Mouse (Mus musculus) left cerebral cortex, postnatal 25 days (tissue): ENCODE data around the gene Qsox2. TPM values are rescaled to one million over a fixed set of nuclear protein-coding genes. Genes with fewer than 3 reads are reported as not detected.

Experiments used
- DNase-seq, 2 experiments: peaks; one replicate each; pipeline ENCODE4 v3.0.0; 2022; ENCODE audit warnings: low spot score in 2 of 2, mixed read lengths in 1 of 2
- intact Hi-C: fragments of 180-260 bp; cut with DNase I; formaldehyde crosslinking; loops from one replicate; pipeline ENCODE4 v1.15.1; 2025
- total RNA-seq, 2 experiments: library from RNA; stranded (reverse); gene quantifications; 2 replicates each; pipeline ENCODE4 v1.2.3; 2021

Qsox2 gene
- total RNA-seq = 10 to 100 TPM; 23.0 to 23.5 TPM

DNA sequence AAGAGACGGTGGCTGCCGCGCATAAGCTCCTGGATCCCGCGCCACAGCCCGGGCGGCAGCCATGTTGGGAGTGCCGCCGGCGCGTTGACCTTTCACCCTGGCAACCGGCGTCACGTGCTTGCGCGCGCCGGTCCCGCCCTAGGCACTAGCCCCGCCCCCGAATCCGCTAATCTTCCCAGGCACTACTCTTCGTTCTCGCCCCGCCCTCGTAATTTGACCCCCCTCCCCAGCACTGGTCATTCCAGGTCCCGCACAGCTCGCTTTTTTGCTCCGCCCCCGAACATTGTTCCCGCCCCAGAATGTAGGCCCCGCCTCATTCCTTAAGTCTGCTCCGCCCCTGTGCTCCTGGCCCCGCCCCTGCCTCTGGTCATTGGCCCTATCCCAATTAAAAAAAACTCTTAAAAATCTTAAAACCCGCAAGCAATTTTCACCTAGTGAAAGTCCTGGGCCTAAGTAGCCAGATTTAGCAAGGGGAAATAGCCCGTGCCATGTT lies at the start of gene Qsox2:
Gene Qsox2, minus strand, starts transcription at position 236 of the 493 bp plus-strand sequence.
- DNase-seq = peak; percentile 84 to 90
- intact Hi-C loops = no loop called here

- DNase-seq = no peak
- intact Hi-C loops = loop anchor here (10.0 kb wide), 1 partner anchor 462 kb away; the partner anchor contains the start of gene Lcn9
These were observed 49.1 kb upstream of the Qsox2 start for GRCm38 (mm10) chr2:26286391-26286790.

DNA sequence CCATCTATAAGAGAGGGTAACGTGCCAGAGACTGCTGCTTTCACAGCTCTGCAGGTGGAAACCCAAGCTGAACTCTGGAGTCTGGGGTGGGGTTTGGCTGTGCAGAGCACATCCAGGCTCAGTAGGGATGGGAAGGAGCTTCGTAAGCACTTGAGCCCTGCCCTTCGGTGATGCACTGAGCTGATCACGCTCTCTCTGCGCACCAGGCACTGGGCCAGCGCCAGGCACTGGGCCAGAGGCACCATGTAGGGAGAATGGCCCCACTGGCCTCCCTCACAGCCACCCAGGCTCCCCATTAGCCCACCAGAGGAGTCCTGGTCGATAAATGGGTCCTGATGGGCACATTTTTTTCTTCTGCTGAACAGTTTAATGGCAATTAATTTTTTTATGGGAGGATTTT lies 48.5 kb upstream of the Qsox2 start:
- intact Hi-C loops = loop anchor here (10.0 kb wide), 1 partner anchor 461 kb away; the partner anchor contains the start of gene Lcn9
- DNase-seq = no peak

- intact Hi-C loops = loop anchor here (10.0 kb wide), 1 partner anchor 456 kb away; the partner anchor contains the start of gene Lcn9
- no peak for DNase-seq
These were observed 43.3 kb upstream of the Qsox2 start for GRCm38 (mm10) chr2:26280594-26280993.

DNA sequence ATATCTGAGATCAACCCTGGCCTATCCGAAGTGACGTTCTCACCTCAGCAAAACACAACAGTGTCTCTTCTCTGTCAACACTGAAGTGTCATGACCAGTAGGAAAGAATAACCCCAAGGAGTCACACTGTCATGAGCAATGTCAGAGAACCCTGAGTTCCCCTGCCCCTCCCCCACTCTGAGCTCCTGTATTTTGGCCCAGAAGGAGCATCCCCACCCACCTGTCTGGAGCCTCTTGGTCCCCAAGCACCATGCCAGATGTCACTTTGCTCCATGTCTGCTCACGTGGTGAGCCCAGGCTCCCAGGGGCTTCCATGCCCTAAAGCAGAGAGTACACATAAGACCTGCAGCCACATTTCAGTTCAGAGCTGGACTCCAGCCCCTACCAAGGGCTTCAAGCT lies 42.4 kb upstream of the Qsox2 start:
- DNase-seq = no peak
- intact Hi-C loops = loop anchor here (5.0 to 10.0 kb wide), 2 partner anchors 242 to 455 kb away; partner anchors contain the start of gene Lcn9

DNA sequence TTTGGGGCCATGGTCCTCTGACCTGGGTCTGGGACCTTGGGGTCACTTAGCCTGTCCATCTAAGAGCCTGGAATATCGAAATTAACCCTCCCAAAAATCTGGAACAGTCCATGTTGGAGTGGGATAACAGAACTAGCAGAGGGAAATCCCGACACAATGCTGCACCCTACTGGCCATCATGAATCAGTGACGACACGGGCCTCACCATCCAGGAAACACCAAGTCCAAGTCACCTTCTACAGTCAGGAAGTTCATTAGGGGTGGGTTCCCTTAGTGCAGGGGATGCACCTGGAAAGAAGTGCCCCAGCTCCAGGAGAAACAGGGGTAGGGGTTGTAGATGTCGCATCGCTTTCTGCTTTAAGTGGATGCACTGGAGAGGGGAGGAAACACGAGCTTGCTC lies 36.3 kb upstream of the Qsox2 start:
- peak; percentile 58 to 74 for DNase-seq
- intact Hi-C loops = loop anchor here (1.0 kb wide), 2 partner anchors 91 to 119 kb away; no protein-coding TSS in a partner anchor

DNA sequence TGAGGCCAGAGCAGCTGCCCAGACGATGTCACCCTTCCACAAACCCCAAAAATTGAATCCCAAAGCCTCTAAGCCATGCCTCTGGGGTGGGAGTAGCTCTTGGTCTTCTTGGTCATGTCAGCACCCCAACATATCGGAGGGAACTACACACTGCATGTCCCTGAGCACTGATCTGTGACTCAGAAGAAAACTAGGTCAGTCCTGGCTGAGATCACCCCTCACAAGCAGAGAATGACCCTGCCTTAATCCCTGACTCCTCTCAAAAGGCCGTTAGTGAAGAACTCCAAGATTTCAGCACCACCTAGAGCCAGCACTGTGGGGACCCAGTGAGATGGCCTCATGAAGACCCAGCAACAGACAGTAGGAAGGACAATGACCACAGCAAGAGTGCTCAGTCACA lies 30.9 kb upstream of the Qsox2 start:
- intact Hi-C loops = no loop called here
- no peak for DNase-seq

DNA sequence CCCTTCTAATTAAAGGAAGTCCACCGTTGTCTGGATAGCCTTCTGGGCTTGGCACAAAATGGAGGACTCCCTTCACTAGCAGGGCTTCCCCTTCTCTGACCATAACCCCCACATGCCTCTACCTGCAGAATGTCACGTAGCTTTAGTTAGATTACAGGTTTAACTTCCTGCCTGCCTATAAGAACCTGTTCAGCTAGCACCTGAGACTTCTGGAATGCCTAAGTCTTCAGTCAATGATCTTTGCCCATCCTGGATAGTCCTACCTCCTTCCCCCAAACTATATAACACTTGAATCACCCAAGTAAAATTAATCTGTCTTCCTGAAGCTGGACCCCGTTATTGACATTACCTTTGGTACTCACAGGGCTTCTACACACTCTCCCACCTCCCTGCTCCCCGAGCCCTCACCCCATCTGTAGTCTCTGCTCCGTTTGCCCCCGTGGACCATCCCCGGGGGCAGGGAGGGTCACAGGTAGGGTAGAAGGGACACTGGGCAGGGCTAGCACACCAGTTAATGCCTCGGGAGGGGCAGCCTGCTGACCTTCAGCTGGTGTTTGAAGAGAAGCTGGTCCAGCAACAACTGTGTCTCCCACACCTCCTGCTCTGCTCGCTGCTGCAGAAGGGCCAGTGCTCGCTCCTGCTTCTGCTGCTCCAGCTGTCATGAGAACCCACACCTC lies 28.9 kb upstream of the Qsox2 start:
- intact Hi-C loops = no loop called here
- DNase-seq = no peak

DNA sequence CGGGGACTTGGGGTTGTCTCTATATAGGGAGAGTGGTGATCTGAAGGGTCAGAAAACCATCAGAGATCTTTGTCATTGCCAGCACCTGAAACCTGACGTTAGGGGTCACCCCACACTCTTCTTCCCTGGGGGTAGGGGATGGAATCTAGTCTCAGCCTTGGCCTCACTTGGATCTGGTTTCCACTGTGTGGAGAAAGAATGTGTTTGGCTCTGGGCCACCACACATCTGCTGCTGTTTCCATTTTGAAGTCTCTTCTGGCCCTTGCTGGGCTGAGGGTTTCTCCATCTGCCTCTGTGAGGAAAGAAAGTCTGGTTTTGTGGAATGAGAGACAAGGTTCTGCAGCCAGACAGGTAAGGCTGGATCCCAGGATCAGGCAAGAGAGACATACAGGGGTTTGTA lies 27.8 kb upstream of the Qsox2 start:
- intact Hi-C loops = no loop called here
- DNase-seq = no peak

- DNase-seq = no peak
- intact Hi-C loops = no loop called here
These were observed 27.3 kb upstream of the Qsox2 start for GRCm38 (mm10) chr2:26264646-26265045.

GRCm38 (mm10) chr2:26257315-26258096 lies 20.2 kb upstream of the Qsox2 start:
- intact Hi-C loops = no loop called here
- no peak for DNase-seq

- no peak for DNase-seq
- intact Hi-C loops = no loop called here
These were observed 17.5 kb upstream of the Qsox2 start for GRCm38 (mm10) chr2:26254816-26255215.

- intact Hi-C loops = no loop called here
- no peak for DNase-seq
These were observed 15.3 kb upstream of the Qsox2 start for GRCm38 (mm10) chr2:26252514-26253206.

DNA sequence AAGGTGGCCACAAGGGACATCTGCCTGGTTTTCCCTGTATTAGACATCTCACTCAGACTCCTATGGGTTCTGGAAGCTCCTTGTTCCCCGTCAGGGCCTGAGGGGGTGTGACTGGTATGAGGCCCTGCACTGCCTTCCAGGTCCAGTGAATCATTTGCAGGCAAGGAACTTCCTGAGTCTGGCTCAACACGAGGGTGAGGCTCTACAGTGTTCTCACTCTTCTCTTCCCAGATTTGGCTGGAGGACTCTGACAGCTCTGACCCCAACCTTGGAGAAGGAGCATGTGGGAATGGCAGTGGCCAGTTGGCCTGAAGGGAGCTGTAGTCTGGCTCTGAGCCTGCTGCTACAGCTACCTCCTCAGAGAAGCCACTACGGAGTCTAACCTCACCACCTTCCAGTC lies 10.2 kb upstream of the Qsox2 start:
- no peak for DNase-seq
- intact Hi-C loops = no loop called here

- intact Hi-C loops = no loop called here
- DNase-seq = no peak
These were observed 3.5 kb upstream of the Qsox2 start for GRCm38 (mm10) chr2:26240841-26241240.

- intact Hi-C loops = no loop called here
- peak in 1 of 2 experiments; percentile 21 for DNase-seq
These were observed 3.0 kb upstream of the Qsox2 start for GRCm38 (mm10) chr2:26240330-26240729.

- intact Hi-C loops = no loop called here
- peak in 1 of 2 experiments; percentile 10 for DNase-seq
These were observed 540 bp downstream of the Qsox2 start for GRCm38 (mm10) chr2:26236681-26237289.

GRCm38 (mm10) chr2:26234771-26235170 lies 2.6 kb downstream of the Qsox2 start:
- no peak for DNase-seq
- intact Hi-C loops = no loop called here

- DNase-seq = no peak
- intact Hi-C loops = no loop called here
These were observed 3.1 kb downstream of the Qsox2 start for GRCm38 (mm10) chr2:26234253-26234652.

DNA sequence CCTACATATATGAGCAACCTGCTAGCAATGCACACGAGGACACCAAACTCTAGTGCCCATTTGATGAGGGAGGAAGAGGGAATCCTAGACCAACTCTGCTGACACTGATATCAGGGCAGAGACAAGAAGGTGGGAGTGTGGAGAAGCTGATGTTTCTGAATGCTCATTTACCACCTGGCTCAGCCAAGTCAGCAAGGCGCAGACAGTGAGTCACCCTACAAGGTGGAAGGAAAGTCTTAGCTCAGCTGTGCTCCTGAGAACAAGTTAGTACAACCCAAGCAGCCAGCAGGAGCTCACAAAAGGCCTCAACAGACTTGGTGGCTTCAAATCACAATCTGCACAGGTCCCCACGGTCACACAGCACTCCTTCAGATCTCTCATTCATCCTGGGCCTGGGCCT lies 6.0 kb downstream of the Qsox2 start:
- DNase-seq = no peak
- intact Hi-C loops = no loop called here
